Mouse (Mus musculus) liver, postnatal 0 days (tissue): Measurements from ENCODE around the gene Rnf144b. TPM values are rescaled to one million over a fixed set of nuclear protein-coding genes. Genes with fewer than 3 reads are reported as not detected.

Source experiments
- ATAC-seq: fragments of 200-750 bp; cut with Nextera tagmentation; 2 replicates; pipeline ENCODE4 v1.8.0; 2017; ENCODE audit warnings: mild to moderate bottlenecking, moderate library complexity
- DNase-seq: peaks from one replicate; pipeline ENCODE4 v3.0.0-alpha.2; 2016
- H3K27ac ChIP-seq: fragments of 300-500 bp; sonication (generic); 2 replicates; pipeline ENCODE4 v1.5.1; 2014; ENCODE audit warnings: antibody characterized with exemption, moderate library complexity, mild to moderate bottlenecking, low read depth
- H3K27me3 ChIP-seq: fragments of 300-500 bp; sonication (generic); 2 replicates; pipeline ENCODE4 v1.6.1; 2014; ENCODE audit warnings: low read length, control low read depth, mixed read lengths; ENCODE audit not compliant: insufficient read depth
- H3K36me3 ChIP-seq: fragments of 300-500 bp; sonication (generic); replicated peaks from 2 replicates; pipeline ENCODE4 v1.6.1; 2014; ENCODE audit warnings: mild to moderate bottlenecking, control low read depth, low read length, moderate library complexity, mixed read lengths; ENCODE audit not compliant: insufficient read depth
- H3K4me1 ChIP-seq: fragments of 300-500 bp; sonication (generic); 2 replicates; pipeline ENCODE4 v1.6.1; 2014; ENCODE audit warnings: antibody characterized with exemption, mild to moderate bottlenecking, control low read depth; ENCODE audit not compliant: insufficient read depth
- H3K4me2 ChIP-seq: fragments of 300-500 bp; sonication (generic); 2 replicates; pipeline ENCODE4 v1.6.1; 2014; ENCODE audit warnings: low read depth, mild to moderate bottlenecking, low read length, moderate library complexity, mixed read lengths
- H3K4me3 ChIP-seq: fragments of 300-500 bp; sonication (generic); 2 replicates; pipeline ENCODE4 v1.5.1; 2014; ENCODE audit warnings: low read depth, low read length
- H3K9ac ChIP-seq: fragments of 300-500 bp; sonication (generic); replicated peaks from 2 replicates; pipeline ENCODE4 v1.6.1; 2014; ENCODE audit warnings: mild to moderate bottlenecking, moderate library complexity
- H3K9me3 ChIP-seq: fragments of 300-500 bp; sonication (generic); 2 replicates; pipeline ENCODE4 v1.6.1; 2016; ENCODE audit warnings: mild to moderate bottlenecking, control low read depth, low read length, mixed read lengths
- CTCF ChIP-seq: sonication (generic); IDR thresholded peaks from 2 replicates; pipeline ENCODE4 v1.5.1; 2016; ENCODE audit warnings: antibody characterized with exemption, low read depth
- EP300 ChIP-seq: IDR thresholded peaks from 2 replicates; pipeline ENCODE4 v1.6.1; 2016; ENCODE audit warnings: antibody characterized with exemption, low read depth, mild to moderate bottlenecking
- WGBS: fragments of 180-500 bp; shearing (Covaris S2); extraction: QIAGEN DNeasy Blood & Tissue Kit; methylation state at CpG from one replicate; pipeline ENCODE4 v1.1.7; 2014; ENCODE audit not compliant: insufficient replicate concordance; 5-methylcytosine and 5-hydroxymethylcytosine counted together
- polyA plus RNA-seq: library from polyadenylated mRNA; unstranded; fragments of >200 nt; fragmentation: Nextera tagmentation; extraction: Ambion mirVana; gene quantifications from 2 replicates; pipeline ENCODE4 v1.2.1, GENCODE M21; 2015

Gene Rnf144b
- polyA plus RNA-seq, 1 experiment from 2014 or later = 6.3 TPM

GRCm38 (mm10) chr13:47112924-47113323 lies 9.5 kb upstream of the Rnf144b start:
- H3K9ac ChIP-seq = no peak overlapping the region; the same call in 1 of the 2 replicates
- H3K9me3 ChIP-seq = no peaks in the 10 kb centered on the region
- peak; percentile 86 for ATAC-seq
- whole genome bisulfite sequencing = 38% methylated on average over 3 of the region's 3 CpGs
- H3K27ac ChIP-seq = peak overlapping the region; percentile 73
- H3K4me1 ChIP-seq = peaks cover 36% of the 10 kb centered on the region
- H3K4me2 ChIP-seq = peak overlapping the region; percentile 57
- H3K36me3 ChIP-seq = no peaks in the 10 kb centered on the region
- H3K27me3 ChIP-seq = no peaks in the 10 kb centered on the region
- peak; percentile 59 for DNase-seq
- no peak overlapping the region for H3K4me3 ChIP-seq
- peak; percentile 26; the same call in 1 of the 2 replicates for TF ChIP-seq CTCF
- TF ChIP-seq EP300 = peak; percentile 78

GRCm38 (mm10) chr13:47116000-47116399 lies 6.5 kb upstream of the Rnf144b start:
- H3K36me3 ChIP-seq = no peaks in the 10 kb centered on the region
- 67% methylated on average over 3 of the region's 3 CpGs for WGBS
- no peak overlapping the region for H3K27ac ChIP-seq
- no peaks in the 10 kb centered on the region for H3K27me3 ChIP-seq
- no peak for DNase-seq
- TF ChIP-seq CTCF = no peak
- no peak for TF ChIP-seq EP300
- no peak for ATAC-seq
- H3K4me1 ChIP-seq = peaks cover 19% of the 10 kb centered on the region
- no peak overlapping the region for H3K9ac ChIP-seq
- no peaks in the 10 kb centered on the region for H3K9me3 ChIP-seq
- no peak overlapping the region for H3K4me2 ChIP-seq
- H3K4me3 ChIP-seq = no peak overlapping the region

- 41% methylated on average over 12 of the region's 12 CpGs for WGBS
- Histone ChIP-seq H3K4me3 (no peak overlapping the region), H3K27me3 (peaks cover 25% of the 10 kb centered on the region), H3K9ac (no peak overlapping the region), H3K4me1 (peaks cover 5% of the 10 kb centered on the region), H3K4me2 (peak overlapping the region; percentile 84), H3K36me3 (no peaks in the 10 kb centered on the region), H3K9me3 (no peaks in the 10 kb centered on the region), H3K27ac (no peak overlapping the region)
- no peak for DNase-seq
- TF ChIP-seq EP300 (no peak), CTCF (peak; percentile 59)
- ATAC-seq = no peak
Measured at GRCm38 (mm10) chr13:47121333-47121889, 1.0 kb upstream of the Rnf144b start.

- H3K9me3 ChIP-seq = no peaks in the 10 kb centered on the region
- peak; percentile 85 for ATAC-seq
- TF ChIP-seq CTCF = peak; percentile 34
- TF ChIP-seq EP300 = peak; percentile 52; the same call in 1 of the 2 replicates
- peak overlapping the region; percentile 84; the same call in 1 of the 2 replicates for H3K4me2 ChIP-seq
- no peak overlapping the region for H3K9ac ChIP-seq
- H3K4me1 ChIP-seq = peaks cover 5% of the 10 kb centered on the region
- DNase-seq = peak; percentile 64
- H3K27ac ChIP-seq = peak overlapping the region; percentile 63
- peaks cover 25% of the 10 kb centered on the region for H3K27me3 ChIP-seq
- no peaks in the 10 kb centered on the region for H3K36me3 ChIP-seq
- WGBS = 53% methylated on average over 3 of the region's 3 CpGs
- no peak overlapping the region for H3K4me3 ChIP-seq
Measured at GRCm38 (mm10) chr13:47124449-47124848, 2.0 kb downstream of the Rnf144b start.

GRCm38 (mm10) chr13:47124986-47125385 lies 2.5 kb downstream of the Rnf144b start:
- TF ChIP-seq CTCF = no peak
- no peak for TF ChIP-seq EP300
- H3K4me3 ChIP-seq = no peak overlapping the region
- no peak for ATAC-seq
- no peak overlapping the region for H3K9ac ChIP-seq
- H3K9me3 ChIP-seq = no peaks in the 10 kb centered on the region
- no peak for DNase-seq
- peaks cover 5% of the 10 kb centered on the region for H3K4me1 ChIP-seq
- H3K27me3 ChIP-seq = peaks cover 25% of the 10 kb centered on the region
- peak overlapping the region; percentile 63 for H3K27ac ChIP-seq
- H3K4me2 ChIP-seq = peak overlapping the region; percentile 26
- no peaks in the 10 kb centered on the region for H3K36me3 ChIP-seq
- 76% methylated on average over 6 of the region's 6 CpGs for WGBS

GRCm38 (mm10) chr13:47125595-47125994 lies 3.1 kb downstream of the Rnf144b start:
- Histone ChIP-seq H3K9ac (no peak overlapping the region), H3K4me3 (no peak overlapping the region), H3K27ac (no peak overlapping the region), H3K36me3 (no peaks in the 10 kb centered on the region), H3K4me1 (peaks cover 5% of the 10 kb centered on the region), H3K9me3 (no peaks in the 10 kb centered on the region), H3K4me2 (no peak overlapping the region), H3K27me3 (peaks cover 25% of the 10 kb centered on the region)
- TF ChIP-seq CTCF (no peak), EP300 (no peak)
- DNase-seq (no peak), ATAC-seq (no peak)
- 80% methylated on average over 5 of the region's 5 CpGs for WGBS
